Mouse (Mus musculus) lung, adult 10 weeks (tissue): ENCODE results near the gene Idh3b. TPM values are rescaled to one million over a fixed set of nuclear protein-coding genes. Genes with fewer than 3 reads are reported as not detected.

Experiments used
- polyA plus RNA-seq: library from polyadenylated mRNA; stranded (reverse); fragments of 350-450 nt; fragmentation: Illumina TruSeq; extraction: RNeasy Lipid Tissue Mini Kit (QIAGEN cat#74804); gene quantifications from one replicate; pipeline ENCODE4 v1.2.3, GENCODE M21; 2014; ENCODE audit warnings: low read depth, low replicate concordance; ENCODE audit not compliant: insufficient read depth

Gene Idh3b
- 75.8 TPM for polyA plus RNA-seq

GRCm38 (mm10) chr2:130283854-130284654 lies at the start of gene Idh3b:
TSS of gene Idh3b (minus strand) at chr2:130284547.

GRCm38 (mm10) chr2:130294936-130295277 lies 10.6 kb upstream of the Idh3b start, which contains the start of gene Ebf4:
TSS of gene Ebf4 (plus strand) at chr2:130295169.

GRCm38 (mm10) chr2:130274149-130274861 lies 10.0 kb downstream of the Idh3b start, which contains the start of gene Nop56:
TSS of gene Nop56 (plus strand) at chr2:130274430.

Other genes starting within 250 kb of the Idh3b start
- not detected for gene Tgm6, start 172.1 kb downstream of the Idh3b start, polyA plus RNA-seq
- 247 TPM for gene Snrpb, start 105.1 kb downstream of the Idh3b start, polyA plus RNA-seq
- gene Tmc2, start 89.4 kb downstream of the Idh3b start, polyA plus RNA-seq: not detected
- gene Nop56, start 10.1 kb downstream of the Idh3b start, polyA plus RNA-seq: 42.9 TPM
- 1.2 TPM for gene Ebf4, start 10.6 kb upstream of the Idh3b start, polyA plus RNA-seq
- gene Cpxm1, start 113.0 kb upstream of the Idh3b start, polyA plus RNA-seq: 16.6 TPM
- not detected for gene Gm28372, start 120.7 kb upstream of the Idh3b start, polyA plus RNA-seq
- gene 1700020A23Rik, start 120.7 kb upstream of the Idh3b start, polyA plus RNA-seq: not detected
- not detected for gene Tmem239, start 121.9 kb upstream of the Idh3b start, polyA plus RNA-seq
- 49.0 TPM for gene Vps16, start 139.8 kb upstream of the Idh3b start, polyA plus RNA-seq
- gene Pced1a, start 140.2 kb upstream of the Idh3b start, polyA plus RNA-seq: 5.8 TPM
- 37.3 TPM for gene Ptpra, start 165.7 kb upstream of the Idh3b start, polyA plus RNA-seq